Mouse (Mus musculus): ENCODE measurements around the gene Arhgef6. TPM values are rescaled to one million over a fixed set of nuclear protein-coding genes. Genes with fewer than 3 reads are reported as not detected.

Arhgef6 gene
- polyA plus RNA-seq, 1 experiment from 2014 or later, result 4.1 TPM

- no peaks in the 10 kb centered on the region for H3K9me3 ChIP-seq (ENCODE audit: control insufficient read depth, low read length)
- H3K27ac ChIP-seq (replicated peaks), result no peak overlapping the region
- H3K36me3 ChIP-seq (ENCODE audit: control insufficient read depth, insufficient read depth, low read length), result no peaks in the 10 kb centered on the region
- no peak overlapping the region for H3K4me2 ChIP-seq (replicated peaks; ENCODE audit: low read depth)
- 89% methylated on average over 6 of the region's 6 CpGs for WGBS
- no peak overlapping the region for H3K4me3 ChIP-seq (ENCODE audit: low read depth, low read length)
- DNase-seq (ENCODE audit: low spot score) (no peak), ATAC-seq (ENCODE audit: low FRiP score, low TSS enrichment) (no peak)
- H3K9ac ChIP-seq (ENCODE audit: low read length), result no peak overlapping the region
- no peaks in the 10 kb centered on the region for H3K27me3 ChIP-seq (ENCODE audit: control insufficient read depth, insufficient read depth, low read length)
- H3K4me1 ChIP-seq (replicated peaks; ENCODE audit: control insufficient read depth, insufficient read depth), result no peaks in the 10 kb centered on the region
- TF ChIP-seq CTCF (IDR thresholded peaks at IDR 0.05; ENCODE audit: low read depth) (no peak), EP300 (optimal IDR thresholded peaks at IDR 0.05) (no peak)
Measured at GRCm38 (mm10) chrX:57335313-57335712, 3.2 kb downstream of the Arhgef6 start.

- no peak overlapping the region for H3K4me3 ChIP-seq (ENCODE audit: low read depth, low read length)
- H3K27ac ChIP-seq (replicated peaks), result no peak overlapping the region
- H3K36me3 ChIP-seq (ENCODE audit: control insufficient read depth, insufficient read depth, low read length), result no peaks in the 10 kb centered on the region
- DNase-seq (ENCODE audit: low spot score) (no peak), ATAC-seq (ENCODE audit: low FRiP score, low TSS enrichment) (no peak)
- no peak overlapping the region for H3K9ac ChIP-seq (ENCODE audit: low read length)
- no peak for TF ChIP-seq EP300 (optimal IDR thresholded peaks at IDR 0.05)
- no peak for TF ChIP-seq CTCF (IDR thresholded peaks at IDR 0.05; ENCODE audit: low read depth)
- 71% methylated on average over 3 of the region's 3 CpGs for WGBS
- no peaks in the 10 kb centered on the region for H3K27me3 ChIP-seq (ENCODE audit: control insufficient read depth, insufficient read depth, low read length)
- no peaks in the 10 kb centered on the region for H3K4me1 ChIP-seq (replicated peaks; ENCODE audit: control insufficient read depth, insufficient read depth)
- no peaks in the 10 kb centered on the region for H3K9me3 ChIP-seq (ENCODE audit: control insufficient read depth, low read length)
- H3K4me2 ChIP-seq (replicated peaks; ENCODE audit: low read depth), result no peak overlapping the region
Measured at GRCm38 (mm10) chrX:57327668-57328338, 10.7 kb downstream of the Arhgef6 start.

- Histone ChIP-seq H3K9me3 (ENCODE audit: control insufficient read depth, low read length) (no peaks in the 10 kb centered on the region), H3K9ac (ENCODE audit: low read length) (peak overlapping the region; percentile 50), H3K4me2 (replicated peaks; ENCODE audit: low read depth) (peak overlapping the region; percentile 68), H3K4me1 (replicated peaks; ENCODE audit: control insufficient read depth, insufficient read depth) (no peaks in the 10 kb centered on the region), H3K27me3 (ENCODE audit: control insufficient read depth, insufficient read depth, low read length) (no peaks in the 10 kb centered on the region), H3K36me3 (ENCODE audit: control insufficient read depth, insufficient read depth, low read length) (no peaks in the 10 kb centered on the region), H3K27ac (replicated peaks) (no peak overlapping the region), H3K4me3 (ENCODE audit: low read depth, low read length) (peak overlapping the region; percentile 47)
- ATAC-seq (ENCODE audit: low FRiP score, low TSS enrichment) (peak; percentile 57), DNase-seq (ENCODE audit: low spot score) (peak; percentile 35)
- 31% methylated on average over 16 of the region's 16 CpGs for WGBS
- TF ChIP-seq CTCF (IDR thresholded peaks at IDR 0.05; ENCODE audit: low read depth), result no peak
- no peak for TF ChIP-seq EP300 (optimal IDR thresholded peaks at IDR 0.05)
Measured at GRCm38 (mm10) chrX:57326487-57327221, 11.9 kb downstream of the Arhgef6 start.

GRCm38 (mm10) chrX:57325861-57326461, 12.6 kb downstream of the Arhgef6 start:
- H3K9ac ChIP-seq (ENCODE audit: low read length), result peak overlapping the region; percentile 50
- H3K4me2 ChIP-seq (replicated peaks; ENCODE audit: low read depth), result peak overlapping the region; percentile 68
- no peak overlapping the region for H3K27ac ChIP-seq (replicated peaks)
- no peak for TF ChIP-seq CTCF (IDR thresholded peaks at IDR 0.05; ENCODE audit: low read depth)
- TF ChIP-seq EP300 (optimal IDR thresholded peaks at IDR 0.05), result no peak
- no peaks in the 10 kb centered on the region for H3K36me3 ChIP-seq (ENCODE audit: control insufficient read depth, insufficient read depth, low read length)
- no peaks in the 10 kb centered on the region for H3K9me3 ChIP-seq (ENCODE audit: control insufficient read depth, low read length)
- WGBS, result 18% methylated on average over 24 of the region's 29 CpGs
- no peaks in the 10 kb centered on the region for H3K4me1 ChIP-seq (replicated peaks; ENCODE audit: control insufficient read depth, insufficient read depth)
- peak; percentile 45; the same call in 1 of the 2 replicates for ATAC-seq (ENCODE audit: low FRiP score, low TSS enrichment)
- DNase-seq (ENCODE audit: low spot score), result peak; percentile 17
- peak overlapping the region; percentile 47 for H3K4me3 ChIP-seq (ENCODE audit: low read depth, low read length)
- H3K27me3 ChIP-seq (ENCODE audit: control insufficient read depth, insufficient read depth, low read length), result no peaks in the 10 kb centered on the region

GRCm38 (mm10) chrX:57324891-57325290, 13.6 kb downstream of the Arhgef6 start:
- 65% methylated on average over 6 of the region's 6 CpGs for WGBS

More at GRCm38 (mm10) chrX:57324891-57325290, 13.6 kb downstream of the Arhgef6 start:
- no peak for DNase-seq (ENCODE audit: low spot score)
- H3K4me1 ChIP-seq (replicated peaks; ENCODE audit: control insufficient read depth, insufficient read depth), result no peaks in the 10 kb centered on the region
- H3K36me3 ChIP-seq (ENCODE audit: control insufficient read depth, insufficient read depth, low read length), result no peaks in the 10 kb centered on the region
- no peak; the same call in 1 of the 2 replicates for ATAC-seq (ENCODE audit: low FRiP score, low TSS enrichment)
- H3K4me3 ChIP-seq (ENCODE audit: low read depth, low read length), result no peak overlapping the region
- no peaks in the 10 kb centered on the region for H3K9me3 ChIP-seq (ENCODE audit: control insufficient read depth, low read length)
- no peak overlapping the region for H3K9ac ChIP-seq (ENCODE audit: low read length)
- TF ChIP-seq EP300 (optimal IDR thresholded peaks at IDR 0.05) (no peak), CTCF (IDR thresholded peaks at IDR 0.05; ENCODE audit: low read depth) (no peak)
- no peak overlapping the region for H3K4me2 ChIP-seq (replicated peaks; ENCODE audit: low read depth)
- H3K27me3 ChIP-seq (ENCODE audit: control insufficient read depth, insufficient read depth, low read length), result no peaks in the 10 kb centered on the region
- H3K27ac ChIP-seq (replicated peaks), result no peak overlapping the region
